Mouse (Mus musculus): Measurements from ENCODE around the gene Tgtp2. TPM values are rescaled to one million over a fixed set of nuclear protein-coding genes. Genes with fewer than 3 reads are reported as not detected.

The Tgtp2 gene
- 1.1 and 1.7 TPM in 2 replicates for polyA plus RNA-seq (2021; fragmentation: Nextera tagmentation)
- long read RNA-seq, experiment 1, transcript Tgtp2-201 (2 exons, 2,810 nt): major isoform, 9 of 9 reads
- long read RNA-seq, experiment 1, partial matches to known transcripts: 0 of 9 reads
- long read RNA-seq, experiment 1, other reads (novel, unspliced or antisense): 0 of 9 reads
- long read RNA-seq, experiment 2, partial matches to known transcripts: 0 of 5 reads
- long read RNA-seq, experiment 2, other reads (novel, unspliced or antisense): 1 of 5 reads

GRCm38 (mm10) chr11:49063713-49064469, at the start of gene Tgtp2:
TSS of gene Tgtp2 (minus strand) at chr11:49064206.

GRCm38 (mm10) chr11:49076001-49076757, 12.2 kb upstream of the Tgtp2 start, which contains the start of gene Ifi47:
TSS of gene Ifi47 (plus strand) at chr11:49076587.

GRCm38 (mm10) chr11:49051093-49051891, 12.7 kb downstream of the Tgtp2 start, which contains the start of gene 9930111J21Rik2:
TSS of gene 9930111J21Rik2 (minus strand) at chr11:49051242.

Other genes starting within 250 kb of the Tgtp2 start
- 2.9 and 3.0 TPM in 2 replicates for gene Trim41, start 246.9 kb downstream of the Tgtp2 start, polyA plus RNA-seq (2021; fragmentation: Nextera tagmentation)
- gene Trim7, start 238.1 kb downstream of the Tgtp2 start, polyA plus RNA-seq (2021; fragmentation: Nextera tagmentation): 1.0 and 1.3 TPM in 2 replicates
- gene Gm12184, start 237.6 kb downstream of the Tgtp2 start, polyA plus RNA-seq (2021; fragmentation: Nextera tagmentation): 0.21 and 1.0 TPM in 2 replicates
- gene Irgm1, start 192.5 kb downstream of the Tgtp2 start, polyA plus RNA-seq (2021; fragmentation: Nextera tagmentation): 11.3 and 11.6 TPM in 2 replicates
- 0.13 TPM in 1 of 2 replicates, not detected in the other for gene Gm5431, start 162.0 kb downstream of the Tgtp2 start, polyA plus RNA-seq (2021; fragmentation: Nextera tagmentation)
- gene Psme2b, start 118.0 kb downstream of the Tgtp2 start, polyA plus RNA-seq (2021; fragmentation: Nextera tagmentation): 3.2 and 4.0 TPM in 2 replicates
- not detected in 2 replicates for gene Olfr56, start 85.3 kb downstream of the Tgtp2 start, polyA plus RNA-seq (2021; fragmentation: Nextera tagmentation)
- 0.30 and 0.55 TPM in 2 replicates for gene 9930111J21Rik1, start 84.8 kb downstream of the Tgtp2 start, polyA plus RNA-seq (2021; fragmentation: Nextera tagmentation)
- not detected in 2 replicates for gene Gm12185, start 72.0 kb downstream of the Tgtp2 start, polyA plus RNA-seq (2021; fragmentation: Nextera tagmentation)
- 0.80 and 1.1 TPM in 2 replicates for gene Tgtp1, start 70.0 kb downstream of the Tgtp2 start, polyA plus RNA-seq (2021; fragmentation: Nextera tagmentation)
- gene 9930111J21Rik2, start 13.0 kb downstream of the Tgtp2 start, polyA plus RNA-seq (2021; fragmentation: Nextera tagmentation): 0.54 and 0.55 TPM in 2 replicates
- 2.0 and 2.3 TPM in 2 replicates for gene Ifi47, start 12.4 kb upstream of the Tgtp2 start, polyA plus RNA-seq (2021; fragmentation: Nextera tagmentation)
- not detected in 2 replicates for gene Olfr1396, start 50.7 kb upstream of the Tgtp2 start, polyA plus RNA-seq (2021; fragmentation: Nextera tagmentation)
- gene Olfr1395, start 78.1 kb upstream of the Tgtp2 start, polyA plus RNA-seq (2021; fragmentation: Nextera tagmentation): not detected in 2 replicates
- not detected in 2 replicates for gene Olfr1394, start 90.2 kb upstream of the Tgtp2 start, polyA plus RNA-seq (2021; fragmentation: Nextera tagmentation)
- gene Btnl9, start 123.0 kb upstream of the Tgtp2 start, polyA plus RNA-seq (2021; fragmentation: Nextera tagmentation): 0.06 TPM in 1 of 2 replicates, not detected in the other
- 19.2 and 23.7 TPM in 2 replicates for gene Zfp62, start 139.1 kb upstream of the Tgtp2 start, polyA plus RNA-seq (2021; fragmentation: Nextera tagmentation)
- gene Mgat1, start 180.0 kb upstream of the Tgtp2 start, polyA plus RNA-seq (2021; fragmentation: Nextera tagmentation): 12.8 and 18.8 TPM in 2 replicates
- gene Olfr1393, start 214.1 kb upstream of the Tgtp2 start, polyA plus RNA-seq (2021; fragmentation: Nextera tagmentation): 0.11 and 0.13 TPM in 2 replicates
- not detected in 2 replicates for gene Olfr1392, start 221.1 kb upstream of the Tgtp2 start, polyA plus RNA-seq (2021; fragmentation: Nextera tagmentation)
- gene Olfr10, start 240.5 kb upstream of the Tgtp2 start, polyA plus RNA-seq (2021; fragmentation: Nextera tagmentation): not detected in 2 replicates

Data from left cerebral cortex, adult 6 months (tissue).